Mouse (Mus musculus) hindbrain, embryonic 15.5 days (tissue): ENCODE measurements around the gene Rad54l2. TPM values are rescaled to one million over a fixed set of nuclear protein-coding genes. Genes with fewer than 3 reads are reported as not detected.

Experiments
- ATAC-seq: fragments of 200-750 bp; cut with Nextera tagmentation; 2 replicates; pipeline ENCODE4 v1.8.0; 2017; ENCODE audit warnings: low read depth, moderate number of reproducible peaks, moderate TSS enrichment; ENCODE audit not compliant: low FRiP score
- H3K27ac ChIP-seq: fragments of 300-500 bp; sonication (generic); replicated peaks from 2 replicates; pipeline ENCODE4 v1.5.1; 2015; ENCODE audit warnings: mild to moderate bottlenecking, inconsistent platforms
- H3K27me3 ChIP-seq: fragments of 300-500 bp; sonication (generic); 2 replicates; pipeline ENCODE4 v1.6.1; 2015; ENCODE audit warnings: control low read depth, inconsistent platforms
- H3K36me3 ChIP-seq: fragments of 300-500 bp; sonication (generic); 2 replicates; pipeline ENCODE4 v1.6.1; 2015; ENCODE audit warnings: control low read depth, inconsistent platforms
- H3K4me1 ChIP-seq: fragments of 300-500 bp; sonication (generic); replicated peaks from 2 replicates; pipeline ENCODE4 v1.6.1; 2015; ENCODE audit warnings: control low read depth, inconsistent platforms
- H3K4me2 ChIP-seq: fragments of 300-500 bp; sonication (generic); 2 replicates; pipeline ENCODE4 v1.6.1; 2015; ENCODE audit warnings: moderate library complexity, mild to moderate bottlenecking, inconsistent platforms
- H3K4me3 ChIP-seq: fragments of 300-500 bp; sonication (generic); 2 replicates; pipeline ENCODE4 v1.5.1; 2015; ENCODE audit warnings: mild to moderate bottlenecking, inconsistent platforms
- H3K9ac ChIP-seq: fragments of 300-500 bp; sonication (generic); 2 replicates; pipeline ENCODE4 v1.6.1; 2015; ENCODE audit warnings: inconsistent platforms
- H3K9me3 ChIP-seq: fragments of 300-500 bp; sonication (generic); 2 replicates; pipeline ENCODE4 v1.6.1; 2016; ENCODE audit warnings: control low read depth, inconsistent platforms
- WGBS: fragments of 180-500 bp; shearing (Covaris S2); methylation state at CpG from one replicate; pipeline ENCODE4 v1.1.7; 2015; 5-methylcytosine and 5-hydroxymethylcytosine counted together
- polyA plus RNA-seq: library from polyadenylated mRNA; unstranded; fragments of >200 nt; fragmentation: Nextera tagmentation; extraction: Ambion mirVana; gene quantifications from 2 replicates; pipeline ENCODE4 v1.2.1, GENCODE M21; 2015

The Rad54l2 gene
- polyA plus RNA-seq: 6.1 and 7.4 TPM in 2 replicates

GRCm38 (mm10) chr9:106788812-106789321, at the start of gene Rad54l2:
Rad54l2 (minus strand) TSS chr9:106789194.
- Histone ChIP-seq H3K4me1 (peaks cover 24% of the 10 kb centered on the region), H3K9ac (peak within 1 kb of the TSS; percentile 99), H3K4me2 (peak within 1 kb of the TSS; percentile 67), H3K9me3 (no peaks in the 10 kb centered on the region), H3K36me3 (no peaks in the 10 kb centered on the region), H3K27ac (peak within 1 kb of the TSS; percentile 84), H3K4me3 (peak within 1 kb of the TSS; percentile 94), H3K27me3 (no peaks in the 10 kb centered on the region)
- WGBS: under 1% methylated on average over 48 of the region's 49 CpGs
- ATAC-seq: peak; percentile 91

- H3K9ac ChIP-seq: peak overlapping the region; percentile 81
- H3K4me1 ChIP-seq: peaks cover 18% of the 10 kb centered on the region
- WGBS: 3% methylated on average over 27 of the region's 32 CpGs
- H3K4me2 ChIP-seq: peak overlapping the region; percentile 96
- H3K9me3 ChIP-seq: no peaks in the 10 kb centered on the region
- H3K27ac ChIP-seq: peak overlapping the region; percentile 95
- H3K4me3 ChIP-seq: peak overlapping the region; percentile 92
- H3K36me3 ChIP-seq: no peaks in the 10 kb centered on the region
- no peaks in the 10 kb centered on the region for H3K27me3 ChIP-seq
- no peak for ATAC-seq
Measured at GRCm38 (mm10) chr9:106822381-106823104, 33.5 kb upstream of the Rad54l2 start.

GRCm38 (mm10) chr9:106821618-106822380, 32.8 kb upstream of the Rad54l2 start, which contains the start of gene Dcaf1:
Dcaf1 (plus strand) TSS chr9:106821874.
- H3K4me2 ChIP-seq: peak within 1 kb of the TSS; percentile 96
- H3K4me1 ChIP-seq: peaks cover 18% of the 10 kb centered on the region
- no peaks in the 10 kb centered on the region for H3K27me3 ChIP-seq
- no peaks in the 10 kb centered on the region for H3K9me3 ChIP-seq
- H3K27ac ChIP-seq: peak within 1 kb of the TSS; percentile 95
- H3K4me3 ChIP-seq: peak within 1 kb of the TSS; percentile 92
- ATAC-seq: peak; percentile 99
- WGBS: under 1% methylated on average over 46 of the region's 71 CpGs
- no peaks in the 10 kb centered on the region for H3K36me3 ChIP-seq
- peak within 1 kb of the TSS; percentile 81 for H3K9ac ChIP-seq

- Histone ChIP-seq H3K9ac (peak overlapping the region; percentile 57), H3K4me3 (peak overlapping the region; percentile 92), H3K4me2 (peak overlapping the region; percentile 96), H3K36me3 (no peaks in the 10 kb centered on the region), H3K9me3 (no peaks in the 10 kb centered on the region), H3K27me3 (no peaks in the 10 kb centered on the region), H3K4me1 (peaks cover 18% of the 10 kb centered on the region), H3K27ac (peak overlapping the region; percentile 70)
- ATAC-seq: no peak
- 49% methylated on average over 15 of the region's 15 CpGs for WGBS
Measured at GRCm38 (mm10) chr9:106821050-106821617, 32.1 kb upstream of the Rad54l2 start.

- Histone ChIP-seq H3K9ac (no peak overlapping the region), H3K4me1 (peaks cover 18% of the 10 kb centered on the region), H3K27me3 (no peaks in the 10 kb centered on the region), H3K36me3 (no peaks in the 10 kb centered on the region), H3K9me3 (no peaks in the 10 kb centered on the region), H3K4me2 (no peak overlapping the region), H3K27ac (no peak overlapping the region), H3K4me3 (no peak overlapping the region)
- ATAC-seq: no peak
- WGBS: 100% methylated on average over 1 of the region's 1 CpGs
Measured at GRCm38 (mm10) chr9:106819201-106819600, 30.2 kb upstream of the Rad54l2 start.

GRCm38 (mm10) chr9:106818191-106818590, 29.2 kb upstream of the Rad54l2 start:
- ATAC-seq: no peak
- Histone ChIP-seq H3K4me1 (peaks cover 14% of the 10 kb centered on the region), H3K9me3 (no peaks in the 10 kb centered on the region), H3K4me3 (no peak overlapping the region), H3K36me3 (no peaks in the 10 kb centered on the region), H3K27ac (no peak overlapping the region), H3K27me3 (no peaks in the 10 kb centered on the region), H3K4me2 (no peak overlapping the region), H3K9ac (no peak overlapping the region)
- WGBS: 83% methylated on average over 6 of the region's 6 CpGs

GRCm38 (mm10) chr9:106806503-106806902, 17.5 kb upstream of the Rad54l2 start:
- Histone ChIP-seq H3K4me2 (no peak overlapping the region), H3K4me3 (no peak overlapping the region), H3K9me3 (no peaks in the 10 kb centered on the region), H3K9ac (no peak overlapping the region), H3K27ac (no peak overlapping the region), H3K27me3 (no peaks in the 10 kb centered on the region), H3K4me1 (no peaks in the 10 kb centered on the region), H3K36me3 (no peaks in the 10 kb centered on the region)
- no peak for ATAC-seq
- 70% methylated on average over 4 of the region's 4 CpGs for WGBS

- Histone ChIP-seq H3K4me3 (no peak overlapping the region), H3K4me2 (no peak overlapping the region), H3K9me3 (no peaks in the 10 kb centered on the region), H3K36me3 (no peaks in the 10 kb centered on the region), H3K4me1 (peaks cover 23% of the 10 kb centered on the region), H3K9ac (no peak overlapping the region), H3K27ac (no peak overlapping the region), H3K27me3 (no peaks in the 10 kb centered on the region)
- ATAC-seq: no peak
- 78% methylated on average over 6 of the region's 6 CpGs for whole genome bisulfite sequencing
Measured at GRCm38 (mm10) chr9:106790831-106791230, 1.8 kb upstream of the Rad54l2 start.

- peak; percentile 31; the same call in 1 of the 2 replicates for ATAC-seq
- WGBS: 18% methylated on average over 10 of the region's 10 CpGs
Measured at GRCm38 (mm10) chr9:106789363-106789762, 369 bp upstream of the Rad54l2 start.

GRCm38 (mm10) chr9:106787979-106788811, 799 bp downstream of the Rad54l2 start:
- Histone ChIP-seq H3K9me3 (no peaks in the 10 kb centered on the region), H3K27me3 (no peaks in the 10 kb centered on the region), H3K9ac (peak overlapping the region; percentile 99), H3K27ac (peak overlapping the region; percentile 84), H3K36me3 (no peaks in the 10 kb centered on the region), H3K4me3 (peak overlapping the region; percentile 94), H3K4me2 (peak overlapping the region; percentile 67), H3K4me1 (peaks cover 24% of the 10 kb centered on the region)
- ATAC-seq: no peak
- WGBS: 9% methylated on average over 23 of the region's 23 CpGs

More at GRCm38 (mm10) chr9:106789363-106789762, 369 bp upstream of the Rad54l2 start:
- Histone ChIP-seq H3K36me3 (no peaks in the 10 kb centered on the region), H3K27ac (peak overlapping the region; percentile 84), H3K4me1 (peaks cover 24% of the 10 kb centered on the region), H3K9me3 (no peaks in the 10 kb centered on the region), H3K9ac (peak overlapping the region; percentile 99), H3K27me3 (no peaks in the 10 kb centered on the region), H3K4me3 (peak overlapping the region; percentile 94), H3K4me2 (peak overlapping the region; percentile 67)

GRCm38 (mm10) chr9:106785206-106785605, 3.8 kb downstream of the Rad54l2 start:
- no peak for ATAC-seq
- Histone ChIP-seq H3K36me3 (no peaks in the 10 kb centered on the region), H3K27ac (no peak overlapping the region), H3K4me2 (no peak overlapping the region), H3K9me3 (no peaks in the 10 kb centered on the region), H3K27me3 (no peaks in the 10 kb centered on the region), H3K9ac (no peak overlapping the region), H3K4me1 (peaks cover 24% of the 10 kb centered on the region), H3K4me3 (no peak overlapping the region)
- 83% methylated on average over 3 of the region's 3 CpGs for WGBS
